Mouse (Mus musculus) G1E (cell line): ENCODE data around the gene Rnf181. TPM values are rescaled to one million over a fixed set of nuclear protein-coding genes. Genes with fewer than 3 reads are reported as not detected.

Source experiments
- ATAC-seq: 2 replicates; pipeline ENCODE4 v1.8.0; 2016; ENCODE audit warnings: mild to moderate bottlenecking; ENCODE audit not compliant: insufficient number of reproducible peaks, poor library complexity, low FRiP score, severe bottlenecking; ENCODE audit errors: extremely low read depth
- DNase-seq: peaks from one replicate; pipeline ENCODE4 v3.0.0; 2012; ENCODE audit warnings: low spot score
- H3K27me3 ChIP-seq: 2 replicates; pipeline ENCODE4 v1.6.1; 2012; ENCODE audit warnings: mild to moderate bottlenecking, low read length, inconsistent platforms; ENCODE audit not compliant: insufficient read depth
- H3K36me3 ChIP-seq: replicated peaks from 2 replicates; pipeline ENCODE3; 2012; ENCODE audit warnings: mild to moderate bottlenecking, inconsistent platforms
- H3K4me1 ChIP-seq: 2 replicates; pipeline ENCODE4 v1.6.1; 2012; ENCODE audit warnings: low read depth, low read length, inconsistent platforms, mixed read lengths; ENCODE audit not compliant: insufficient read depth
- H3K4me3 ChIP-seq: 2 replicates; pipeline ENCODE4 v1.5.1; 2012; ENCODE audit warnings: low read depth, mild to moderate bottlenecking, inconsistent platforms, low read length, moderate library complexity, mixed read lengths
- H3K9me3 ChIP-seq: replicated peaks from 2 replicates; pipeline ENCODE4 v1.6.1; 2012; ENCODE audit warnings: inconsistent platforms
- CTCF ChIP-seq: IDR thresholded peaks from 2 replicates; pipeline ENCODE4 v1.5.1; 2012; ENCODE audit warnings: low read depth, low read length, inconsistent platforms, mixed read lengths
- GATA1 ChIP-seq: IDR thresholded peaks from 2 replicates; pipeline ENCODE4 v1.6.1; 2012; ENCODE audit warnings: borderline replicate concordance, low read length, inconsistent platforms, mixed read lengths
- GATA2 ChIP-seq: IDR thresholded peaks from 2 replicates; pipeline ENCODE4 v1.6.1; 2012; ENCODE audit warnings: low read depth, low read length, inconsistent platforms, borderline replicate concordance
- POLR2AphosphoS5 ChIP-seq: IDR thresholded peaks from 2 replicates; pipeline ENCODE4 v1.6.1; 2012; ENCODE audit warnings: low read depth, low read length, inconsistent platforms; ENCODE audit not compliant: insufficient replicate concordance
- TAL1 ChIP-seq: conservative IDR thresholded peaks from 2 replicates; pipeline ENCODE4 v1.6.1; 2012; ENCODE audit warnings: low read depth, low read length, inconsistent platforms, mixed read lengths
- polyA plus RNA-seq: library from polyadenylated mRNA; stranded (reverse); fragments of >175 nt; gene quantifications from 2 replicates; pipeline ENCODE4 v1.2.3, GENCODE M21; 2012
- total RNA-seq, 2 experiments: library from RNA; stranded (forward) in 1 of 2; stranded (reverse) in 1 of 2; fragments of 200-1000 nt in 1 of 2; fragments of >200 nt in 1 of 2; fragmentation: Nextera tagmentation in 1 of 2; gene quantifications; 2 replicates each; pipeline ENCODE4 v1.2.3; 2014 to 2017

Gene Rnf181
- total and polyA plus RNA-seq, 3 experiments = 153 to 244 (median 165) TPM

- Histone ChIP-seq H3K36me3 (peaks cover 50% of the 10 kb centered on the region), H3K27me3 (no peaks in the 10 kb centered on the region), H3K4me3 (peak overlapping the region; percentile 98), H3K4me1 (peaks cover 83% of the 10 kb centered on the region), H3K9me3 (no peaks in the 10 kb centered on the region)
- peak; percentile 20 for DNase-seq
- no peak for ATAC-seq
- TF ChIP-seq CTCF = no peak
Observed at GRCm38 (mm10) chr6:72379377-72380130, 12.8 kb upstream of the Rnf181 start.

DNA sequence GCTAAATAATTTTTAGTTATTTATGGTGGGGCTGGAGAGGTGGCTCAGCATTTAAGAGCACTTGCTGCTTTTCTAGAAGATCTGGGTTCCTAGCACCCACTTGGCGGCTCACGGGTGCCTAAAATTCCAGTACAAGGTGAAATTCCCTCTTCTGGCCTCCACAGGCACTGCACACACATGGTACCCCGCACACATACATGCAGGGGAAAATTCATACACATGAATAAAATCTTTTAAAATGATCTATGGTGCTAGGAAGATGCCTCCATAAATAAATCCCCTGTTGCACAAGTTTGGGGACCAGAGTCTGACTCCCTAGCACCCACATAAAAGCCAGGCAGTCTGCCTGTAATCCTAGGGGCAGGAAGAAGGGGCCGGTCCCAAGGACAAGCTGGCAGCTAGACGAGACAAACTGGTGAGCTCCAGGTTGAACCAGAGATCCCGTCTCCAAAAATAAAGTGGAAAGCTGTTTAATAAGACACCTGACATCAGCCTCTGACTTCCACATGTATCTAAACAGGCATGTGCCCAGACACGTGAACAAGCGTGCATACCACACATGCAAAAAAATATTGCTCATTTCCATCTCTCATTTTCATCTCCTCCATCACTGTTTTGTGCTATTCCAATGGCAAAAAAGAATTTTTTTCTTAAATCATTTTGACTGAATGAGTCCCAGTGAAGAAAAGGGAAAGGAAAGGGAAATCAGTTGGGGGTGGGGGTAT lies 11.9 kb upstream of the Rnf181 start:
- DNase-seq (no peak), ATAC-seq (no peak)
- Histone ChIP-seq H3K4me3 (peak overlapping the region; percentile 98), H3K9me3 (no peaks in the 10 kb centered on the region), H3K4me1 (peaks cover 85% of the 10 kb centered on the region), H3K36me3 (peaks cover 55% of the 10 kb centered on the region), H3K27me3 (no peaks in the 10 kb centered on the region)
- TF ChIP-seq GATA1 = no peak
- TF ChIP-seq CTCF = no peak
- no peak for TF ChIP-seq GATA2
- TF ChIP-seq POLR2AphosphoS5 = no peak; the same call in 1 of the 2 replicates
- TF ChIP-seq TAL1 = no peak

DNA sequence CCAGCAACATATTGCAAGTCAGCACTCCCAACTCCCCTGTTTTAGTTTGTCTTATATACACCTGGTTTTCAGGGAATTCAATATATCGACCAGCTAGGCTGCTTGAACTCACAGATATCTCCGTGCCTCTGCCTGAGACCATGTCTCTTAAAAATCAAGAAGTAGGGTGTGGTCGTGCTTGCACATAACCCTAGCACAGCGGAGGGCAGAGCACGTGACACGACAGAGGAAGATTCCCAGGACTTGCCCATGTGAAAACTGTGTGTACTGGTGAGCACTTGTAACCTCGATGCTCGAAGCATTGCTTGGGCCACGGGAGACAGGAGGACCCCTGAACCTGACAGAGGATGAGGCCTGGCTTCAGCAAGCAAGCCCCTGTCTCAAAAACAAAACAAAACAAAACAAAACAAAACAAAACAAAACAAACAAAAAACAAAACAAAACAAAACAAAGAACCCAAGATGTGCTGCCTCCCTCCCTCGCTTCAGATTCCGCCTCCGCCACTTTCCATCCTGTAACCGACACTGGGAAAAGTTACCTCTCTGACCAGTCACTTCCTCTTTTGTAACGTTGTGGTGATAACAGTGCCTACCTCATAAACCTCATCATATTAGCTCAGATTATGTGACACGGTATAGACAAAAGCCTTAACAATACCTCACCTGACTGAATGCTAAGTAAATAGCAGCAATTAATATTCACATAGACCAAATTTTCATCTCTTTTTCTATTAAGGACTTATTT lies 8.2 kb upstream of the Rnf181 start:
- DNase-seq (peak; percentile 47), ATAC-seq (peak; percentile 41)
- Histone ChIP-seq H3K9me3 (no peaks in the 10 kb centered on the region), H3K4me1 (peaks cover 90% of the 10 kb centered on the region), H3K27me3 (no peaks in the 10 kb centered on the region), H3K4me3 (peak overlapping the region; percentile 59; the same call in 1 of the 2 replicates), H3K36me3 (peaks cover 82% of the 10 kb centered on the region)
- TF ChIP-seq GATA1 (no peak), POLR2AphosphoS5 (no peak), TAL1 (no peak), GATA2 (no peak), CTCF (no peak)

- no peak for DNase-seq
- H3K4me3 ChIP-seq = peak overlapping the region; percentile 53; the same call in 1 of the 2 replicates
- no peaks in the 10 kb centered on the region for H3K9me3 ChIP-seq
- 0 out of 2 replicates have a peak, but pooled peaks have one; percentile 9 for ATAC-seq
- TF ChIP-seq TAL1 = no peak
- TF ChIP-seq CTCF = no peak
- TF ChIP-seq GATA1 = no peak
- TF ChIP-seq POLR2AphosphoS5 = no peak
- no peak for TF ChIP-seq GATA2
- peaks cover 95% of the 10 kb centered on the region for H3K4me1 ChIP-seq
- H3K27me3 ChIP-seq = no peaks in the 10 kb centered on the region
- peaks cover 90% of the 10 kb centered on the region for H3K36me3 ChIP-seq
Observed at GRCm38 (mm10) chr6:72374206-72374605, 7.5 kb upstream of the Rnf181 start.

GRCm38 (mm10) chr6:72373184-72373583 lies 6.4 kb upstream of the Rnf181 start:
- H3K27me3 ChIP-seq = no peaks in the 10 kb centered on the region
- TF ChIP-seq GATA1 (no peak), CTCF (no peak), GATA2 (no peak), TAL1 (no peak), POLR2AphosphoS5 (no peak)
- peaks cover 94% of the 10 kb centered on the region for H3K36me3 ChIP-seq
- ATAC-seq (no peak), DNase-seq (no peak)
- H3K9me3 ChIP-seq = no peaks in the 10 kb centered on the region
- peaks cover 91% of the 10 kb centered on the region for H3K4me1 ChIP-seq
- H3K4me3 ChIP-seq = no peak overlapping the region

- Histone ChIP-seq H3K4me3 (no peak overlapping the region), H3K9me3 (no peaks in the 10 kb centered on the region), H3K36me3 (peaks cover 88% of the 10 kb centered on the region), H3K27me3 (no peaks in the 10 kb centered on the region), H3K4me1 (peaks cover 84% of the 10 kb centered on the region)
- ATAC-seq (no peak), DNase-seq (no peak)
- TF ChIP-seq POLR2AphosphoS5 = no peak
- no peak for TF ChIP-seq CTCF
- TF ChIP-seq GATA2 = no peak
- TF ChIP-seq TAL1 = no peak
- TF ChIP-seq GATA1 = no peak
Observed at GRCm38 (mm10) chr6:72371571-72371970, 4.8 kb upstream of the Rnf181 start.
